Mouse (Mus musculus): Measurements from ENCODE around the gene Rap1a. TPM values are rescaled to one million over a fixed set of nuclear protein-coding genes. Genes with fewer than 3 reads are reported as not detected.

Rap1a gene
- polyA plus RNA-seq, 1 experiment: 66.2 TPM

DNA sequence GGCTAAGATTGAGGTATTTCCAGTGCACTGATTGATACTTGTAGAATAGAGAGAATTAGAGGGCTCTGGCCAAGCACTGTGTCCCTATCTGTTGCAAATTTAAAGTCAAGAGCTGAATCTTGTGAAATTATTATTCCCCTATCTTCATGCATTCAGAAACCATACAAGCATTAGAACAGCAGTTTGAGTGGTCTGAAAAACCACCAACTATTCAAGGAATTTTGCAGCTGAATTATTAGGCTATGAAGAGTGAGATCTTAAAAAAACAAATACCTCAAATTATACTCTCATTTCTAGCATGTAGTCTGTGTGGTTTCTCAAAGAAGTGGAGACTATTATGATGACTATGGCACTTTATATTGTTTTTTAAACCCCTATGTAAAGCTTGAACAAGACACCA, 65.9 kb downstream of the Rap1a start:
- no peak overlapping the region for H3K4me3 ChIP-seq (replicated peaks; ENCODE audit: insufficient read depth, low read depth, low read length)
- DNase-seq: no peak
- no peaks in the 10 kb centered on the region for H3K27me3 ChIP-seq (ENCODE audit: control insufficient read depth, insufficient read depth, low read length)
- TF ChIP-seq CTCF (IDR thresholded peaks at IDR 0.05; ENCODE audit: borderline replicate concordance, insufficient read depth, low read depth, low read length) (no peak), POLR2A (IDR thresholded peaks at IDR 0.05; ENCODE audit: borderline replicate concordance, insufficient read depth, low read length) (no peak)
- no peaks in the 10 kb centered on the region for H3K4me1 ChIP-seq (ENCODE audit: control insufficient read depth, insufficient read depth, low read length)
- no peak overlapping the region for H3K27ac ChIP-seq (ENCODE audit: insufficient read depth, low read length)

GRCm38 (mm10) chr3:105733538-105733937, 67.6 kb downstream of the Rap1a start:
- TF ChIP-seq POLR2A (IDR thresholded peaks at IDR 0.05; ENCODE audit: borderline replicate concordance, insufficient read depth, low read length) (no peak), CTCF (IDR thresholded peaks at IDR 0.05; ENCODE audit: borderline replicate concordance, insufficient read depth, low read depth, low read length) (no peak)
- Histone ChIP-seq H3K4me1 (ENCODE audit: control insufficient read depth, insufficient read depth, low read length) (no peaks in the 10 kb centered on the region), H3K27ac (ENCODE audit: insufficient read depth, low read length) (no peak overlapping the region), H3K27me3 (ENCODE audit: control insufficient read depth, insufficient read depth, low read length) (no peaks in the 10 kb centered on the region), H3K4me3 (replicated peaks; ENCODE audit: insufficient read depth, low read depth, low read length) (no peak overlapping the region)
- 77% methylated on average over 4 of the region's 4 CpGs for WGBS
- DNase-seq: no peak

GRCm38 (mm10) chr3:105732360-105732759, 68.8 kb downstream of the Rap1a start:
- Histone ChIP-seq H3K27me3 (ENCODE audit: control insufficient read depth, insufficient read depth, low read length) (no peaks in the 10 kb centered on the region), H3K27ac (ENCODE audit: insufficient read depth, low read length) (no peak overlapping the region), H3K4me1 (ENCODE audit: control insufficient read depth, insufficient read depth, low read length) (no peaks in the 10 kb centered on the region), H3K4me3 (replicated peaks; ENCODE audit: insufficient read depth, low read depth, low read length) (no peak overlapping the region)
- no peak for DNase-seq
- TF ChIP-seq CTCF (IDR thresholded peaks at IDR 0.05; ENCODE audit: borderline replicate concordance, insufficient read depth, low read depth, low read length): no peak
- 89% methylated on average over 4 of the region's 4 CpGs for WGBS

GRCm38 (mm10) chr3:105726037-105726436, 75.1 kb downstream of the Rap1a start:
- DNase-seq: peak; percentile 54 to 64
- WGBS: 0% methylated on average over 1 of the region's 1 CpGs
- H3K27ac ChIP-seq (ENCODE audit: insufficient read depth, low read length): no peak overlapping the region
- peak; percentile 27; the same call in 1 of the 2 replicates for TF ChIP-seq CTCF (IDR thresholded peaks at IDR 0.05; ENCODE audit: borderline replicate concordance, insufficient read depth, low read depth, low read length)
- no peak for TF ChIP-seq POLR2A (IDR thresholded peaks at IDR 0.05; ENCODE audit: borderline replicate concordance, insufficient read depth, low read length)
- no peaks in the 10 kb centered on the region for H3K4me1 ChIP-seq (ENCODE audit: control insufficient read depth, insufficient read depth, low read length)
- no peak overlapping the region for H3K4me3 ChIP-seq (replicated peaks; ENCODE audit: insufficient read depth, low read depth, low read length)
- H3K27me3 ChIP-seq (ENCODE audit: control insufficient read depth, insufficient read depth, low read length): no peaks in the 10 kb centered on the region

- no peak for DNase-seq
- Histone ChIP-seq H3K27me3 (ENCODE audit: control insufficient read depth, insufficient read depth, low read length) (no peaks in the 10 kb centered on the region), H3K4me1 (ENCODE audit: control insufficient read depth, insufficient read depth, low read length) (peaks cover 17% of the 10 kb centered on the region), H3K27ac (ENCODE audit: insufficient read depth, low read length) (no peak overlapping the region), H3K4me3 (replicated peaks; ENCODE audit: insufficient read depth, low read depth, low read length) (no peak overlapping the region)
- WGBS: 83% methylated on average over 3 of the region's 3 CpGs
- TF ChIP-seq POLR2A (IDR thresholded peaks at IDR 0.05; ENCODE audit: borderline replicate concordance, insufficient read depth, low read length) (no peak), CTCF (IDR thresholded peaks at IDR 0.05; ENCODE audit: borderline replicate concordance, insufficient read depth, low read depth, low read length) (no peak)
Measured at GRCm38 (mm10) chr3:105722510-105722909, 78.6 kb downstream of the Rap1a start.

GRCm38 (mm10) chr3:105721681-105722201, 79.4 kb downstream of the Rap1a start:
- 61% methylated on average over 2 of the region's 2 CpGs for WGBS
- H3K27me3 ChIP-seq (ENCODE audit: control insufficient read depth, insufficient read depth, low read length): no peaks in the 10 kb centered on the region
- H3K4me3 ChIP-seq (replicated peaks; ENCODE audit: insufficient read depth, low read depth, low read length): no peak overlapping the region
- no peak for DNase-seq
- TF ChIP-seq POLR2A (IDR thresholded peaks at IDR 0.05; ENCODE audit: borderline replicate concordance, insufficient read depth, low read length) (no peak), CTCF (IDR thresholded peaks at IDR 0.05; ENCODE audit: borderline replicate concordance, insufficient read depth, low read depth, low read length) (no peak)
- no peak overlapping the region for H3K27ac ChIP-seq (ENCODE audit: insufficient read depth, low read length)
- H3K4me1 ChIP-seq (ENCODE audit: control insufficient read depth, insufficient read depth, low read length): peaks cover 25% of the 10 kb centered on the region

- no peak for TF ChIP-seq POLR2A (IDR thresholded peaks at IDR 0.05; ENCODE audit: borderline replicate concordance, insufficient read depth, low read length)
- no peak for TF ChIP-seq CTCF (IDR thresholded peaks at IDR 0.05; ENCODE audit: borderline replicate concordance, insufficient read depth, low read depth, low read length)
- peaks cover 36% of the 10 kb centered on the region for H3K4me1 ChIP-seq (ENCODE audit: control insufficient read depth, insufficient read depth, low read length)
- no peak overlapping the region for H3K4me3 ChIP-seq (replicated peaks; ENCODE audit: insufficient read depth, low read depth, low read length)
- H3K27ac ChIP-seq (ENCODE audit: insufficient read depth, low read length): no peak overlapping the region
- WGBS: 51% methylated on average over 4 of the region's 4 CpGs
- no peaks in the 10 kb centered on the region for H3K27me3 ChIP-seq (ENCODE audit: control insufficient read depth, insufficient read depth, low read length)
- no peak for DNase-seq
Measured at GRCm38 (mm10) chr3:105720514-105720913, 80.6 kb downstream of the Rap1a start.

DNA sequence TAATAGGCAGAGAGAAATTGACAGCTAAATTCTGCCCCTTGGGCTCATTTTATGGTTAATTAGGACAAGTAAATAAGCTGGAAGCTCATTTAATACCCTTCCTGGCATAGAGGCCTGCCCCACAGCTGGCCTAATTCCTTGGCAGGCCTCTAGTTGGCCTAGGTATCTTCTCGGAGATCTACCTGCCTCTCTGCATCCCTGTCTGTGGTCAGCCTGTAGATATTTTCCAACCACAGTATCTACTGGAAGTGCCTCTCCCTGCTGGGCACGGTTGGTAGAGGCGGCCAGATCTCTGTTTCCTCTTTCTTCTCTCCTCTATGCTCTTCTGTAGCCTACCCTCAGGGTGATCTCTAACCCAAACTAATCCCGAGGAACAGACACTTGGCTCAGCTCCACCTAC, 81.2 kb downstream of the Rap1a start:
- DNase-seq: peak in 1 of 2 experiments; percentile 30
- WGBS: 27% methylated on average over 4 of the region's 4 CpGs
- Histone ChIP-seq H3K27ac (ENCODE audit: insufficient read depth, low read length) (no peak overlapping the region), H3K27me3 (ENCODE audit: control insufficient read depth, insufficient read depth, low read length) (no peaks in the 10 kb centered on the region), H3K4me1 (ENCODE audit: control insufficient read depth, insufficient read depth, low read length) (peaks cover 36% of the 10 kb centered on the region), H3K4me3 (replicated peaks; ENCODE audit: insufficient read depth, low read depth, low read length) (no peak overlapping the region)
- TF ChIP-seq POLR2A (IDR thresholded peaks at IDR 0.05; ENCODE audit: borderline replicate concordance, insufficient read depth, low read length) (no peak), CTCF (IDR thresholded peaks at IDR 0.05; ENCODE audit: borderline replicate concordance, insufficient read depth, low read depth, low read length) (no peak)

All from cerebellum, adult 2 months (tissue).